Mouse (Mus musculus) kidney, adult 2 months (tissue): ENCODE measurements at regions not wholly inside any gene's neighbourhood (a gene's known extent, or its start where the extent isn't known, plus 50 kb on each side); places are given as distances from the start of the nearest gene placed in this dataset.

ENCODE experiments used
- DNase-seq: peaks from one replicate; pipeline ENCODE4 v3.0.0; 2021
- H3K27ac ChIP-seq: fragments of 200-500 bp; 2 replicates; pipeline ENCODE4 v1.5.1; 2012; ENCODE audit warnings: low read depth, low read length, control low read depth, inconsistent platforms; ENCODE audit not compliant: insufficient read depth
- H3K27me3 ChIP-seq: fragments of 200-500 bp; replicated peaks from 2 replicates; pipeline ENCODE4 v1.6.1; 2012; ENCODE audit warnings: mild to moderate bottlenecking, moderate library complexity, low read length, inconsistent platforms; ENCODE audit not compliant: control insufficient read depth, insufficient read depth
- H3K36me3 ChIP-seq: fragments of 200-500 bp; 2 replicates; pipeline ENCODE4 v1.6.1; 2012; ENCODE audit warnings: mild to moderate bottlenecking, moderate library complexity, low read length, inconsistent platforms; ENCODE audit not compliant: control insufficient read depth, insufficient read depth
- H3K4me1 ChIP-seq: fragments of 200-500 bp; 2 replicates; pipeline ENCODE4 v1.6.1; 2011; ENCODE audit warnings: low read length; ENCODE audit not compliant: control insufficient read depth, insufficient read depth
- H3K4me3 ChIP-seq: fragments of 200-500 bp; 2 replicates; pipeline ENCODE4 v1.5.1; 2011; ENCODE audit warnings: mild to moderate bottlenecking, low read depth, low read length, control low read depth; ENCODE audit not compliant: insufficient read depth
- CTCF ChIP-seq: fragments of 200-500 bp; conservative IDR thresholded peaks from 2 replicates; pipeline ENCODE4 v1.5.1; 2011; ENCODE audit warnings: low read depth, mild to moderate bottlenecking, control low read depth, low read length, moderate library complexity, mixed read lengths; ENCODE audit not compliant: insufficient read depth, insufficient read length
- POLR2A ChIP-seq: fragments of 200-500 bp; IDR thresholded peaks from one replicate; pipeline ENCODE4 v1.6.1; 2011; ENCODE audit warnings: low read depth, low read length, control low read depth
- WGBS: fragments of 180-500 bp; shearing (Covaris S2); methylation state at CpG from one replicate; pipeline ENCODE4 v1.1.7; 2018; 5-methylcytosine and 5-hydroxymethylcytosine counted together

DNA sequence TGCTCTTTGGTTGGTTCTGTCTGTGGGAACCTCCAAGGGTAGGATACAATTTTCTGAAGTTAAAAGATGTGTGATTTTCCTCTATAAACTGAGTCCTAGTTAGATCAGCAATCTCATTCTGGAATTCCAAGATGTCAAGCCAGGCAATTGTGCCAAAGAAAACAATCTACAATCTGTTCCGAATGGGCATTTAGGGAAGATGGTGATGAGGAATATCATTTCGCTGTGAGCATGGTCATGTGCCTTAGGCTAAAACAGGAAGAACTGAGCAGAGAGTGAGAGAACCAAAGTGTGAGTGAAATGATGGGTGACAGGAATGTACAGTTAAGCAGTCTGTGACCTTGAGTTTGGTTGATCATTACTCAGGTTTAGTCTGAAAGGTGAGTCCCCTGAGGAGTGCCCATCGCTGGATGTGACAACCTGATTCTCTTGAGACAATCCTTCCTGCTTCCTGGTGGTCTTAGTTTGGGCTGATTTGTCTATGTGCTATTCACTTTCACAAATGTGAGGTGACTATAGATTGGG, 504.1 kb downstream of the Btbd3 start:
- WGBS = 26% methylated on average over 3 of the region's 3 CpGs
- no peak for TF ChIP-seq CTCF
- TF ChIP-seq POLR2A = no peak
- peaks cover 3% of the 10 kb centered on the region; the same call in 1 of the 2 replicates for H3K4me1 ChIP-seq
- H3K4me3 ChIP-seq = no peak overlapping the region
- H3K36me3 ChIP-seq = no peaks in the 10 kb centered on the region
- H3K27ac ChIP-seq = 0 out of 2 replicates have a peak overlapping the region, but pooled peaks have one; percentile 22
- H3K27me3 ChIP-seq = no peaks in the 10 kb centered on the region
- peak; percentile 34 for DNase-seq

- TF ChIP-seq CTCF = no peak
- no peak for TF ChIP-seq POLR2A
- H3K27me3 ChIP-seq = no peaks in the 10 kb centered on the region
- 67% methylated on average over 1 of the region's 1 CpGs for WGBS
- no peak for DNase-seq
- no peak overlapping the region for H3K27ac ChIP-seq
- H3K36me3 ChIP-seq = no peaks in the 10 kb centered on the region
- no peak overlapping the region for H3K4me3 ChIP-seq
- peaks cover 3% of the 10 kb centered on the region; the same call in 1 of the 2 replicates for H3K4me1 ChIP-seq
Observed at GRCm38 (mm10) chr2:138761400-138761799, 505.0 kb downstream of the Btbd3 start.

GRCm38 (mm10) chr2:138766275-138766842, 510.0 kb downstream of the Btbd3 start:
- H3K27ac ChIP-seq = no peak overlapping the region
- DNase-seq = no peak
- no peak for TF ChIP-seq CTCF
- no peaks in the 10 kb centered on the region for H3K4me1 ChIP-seq
- H3K4me3 ChIP-seq = no peak overlapping the region
- H3K36me3 ChIP-seq = no peaks in the 10 kb centered on the region
- WGBS = 78% methylated on average over 9 of the region's 9 CpGs
- no peaks in the 10 kb centered on the region for H3K27me3 ChIP-seq

- Histone ChIP-seq H3K27me3 (no peaks in the 10 kb centered on the region), H3K4me3 (no peak overlapping the region), H3K4me1 (no peaks in the 10 kb centered on the region), H3K36me3 (no peaks in the 10 kb centered on the region), H3K27ac (no peak overlapping the region)
- DNase-seq = no peak
- WGBS = 91% methylated on average over 3 of the region's 3 CpGs
- no peak for TF ChIP-seq POLR2A
- TF ChIP-seq CTCF = no peak
Observed at GRCm38 (mm10) chr2:138783781-138784180, 527.4 kb downstream of the Btbd3 start.

DNA sequence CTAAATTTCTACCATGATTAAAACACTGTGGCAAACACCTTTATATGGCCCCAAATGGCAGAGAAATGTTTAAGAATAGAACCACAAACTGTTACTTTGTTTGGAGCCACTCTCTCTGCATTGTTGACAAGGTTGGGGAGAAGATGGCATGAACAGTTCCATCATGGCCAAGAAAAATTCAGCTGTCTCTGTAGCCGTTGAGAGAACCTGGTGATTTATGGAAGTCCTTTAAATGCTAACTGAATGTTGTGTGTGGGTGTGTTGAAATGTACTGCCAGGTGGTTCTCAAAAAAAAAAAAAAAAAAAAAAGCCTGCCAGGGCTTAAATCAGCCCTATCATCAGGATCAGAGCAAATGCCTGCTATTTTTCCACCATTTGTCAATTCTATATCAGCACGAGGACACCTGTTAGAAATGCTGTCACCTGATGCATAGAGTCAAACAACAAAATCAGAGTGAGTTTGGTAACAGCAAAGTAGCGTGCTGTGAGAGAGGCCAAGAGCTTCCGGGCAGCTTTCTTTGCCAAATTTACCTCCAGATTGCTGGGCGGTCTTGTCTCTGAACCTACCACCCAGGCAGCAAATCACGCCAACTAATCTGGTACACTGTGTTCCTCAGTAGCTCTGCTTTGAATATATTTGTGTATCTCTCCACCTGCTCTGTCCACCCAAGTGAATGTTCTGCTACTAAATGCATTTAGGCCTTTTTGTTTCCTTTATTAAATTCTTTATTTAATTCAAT, 536.5 kb downstream of the Btbd3 start:
- 79% methylated on average over 6 of the region's 6 CpGs for WGBS
- Histone ChIP-seq H3K4me1 (no peaks in the 10 kb centered on the region), H3K27ac (no peak overlapping the region), H3K27me3 (no peaks in the 10 kb centered on the region), H3K36me3 (no peaks in the 10 kb centered on the region), H3K4me3 (no peak overlapping the region)
- TF ChIP-seq POLR2A (no peak), CTCF (no peak)
- no peak for DNase-seq

DNA sequence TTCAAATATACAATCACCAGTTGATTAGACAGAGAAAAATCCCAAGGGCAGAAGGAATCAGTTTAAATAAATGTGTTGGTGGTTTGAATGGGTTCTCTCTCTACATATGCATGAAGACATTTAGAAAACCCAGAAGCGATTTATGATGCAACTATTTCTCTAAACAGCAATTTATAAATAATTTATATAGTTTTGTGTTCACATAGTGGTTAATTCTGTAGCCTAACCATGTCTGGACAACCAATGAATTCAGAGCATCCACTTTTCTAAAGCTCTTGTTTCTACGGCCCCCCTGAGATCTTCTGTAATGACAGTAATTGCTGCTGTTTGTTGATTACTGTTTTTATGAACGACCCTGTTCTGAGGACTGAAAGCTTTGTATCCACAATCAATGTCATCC, 549.8 kb downstream of the Btbd3 start:
- H3K36me3 ChIP-seq = no peaks in the 10 kb centered on the region
- H3K4me3 ChIP-seq = no peak overlapping the region
- 83% methylated on average over 3 of the region's 3 CpGs for WGBS
- TF ChIP-seq CTCF = no peak
- no peak for TF ChIP-seq POLR2A
- no peak overlapping the region for H3K27ac ChIP-seq
- H3K4me1 ChIP-seq = no peaks in the 10 kb centered on the region
- DNase-seq = no peak
- H3K27me3 ChIP-seq = no peaks in the 10 kb centered on the region

DNA sequence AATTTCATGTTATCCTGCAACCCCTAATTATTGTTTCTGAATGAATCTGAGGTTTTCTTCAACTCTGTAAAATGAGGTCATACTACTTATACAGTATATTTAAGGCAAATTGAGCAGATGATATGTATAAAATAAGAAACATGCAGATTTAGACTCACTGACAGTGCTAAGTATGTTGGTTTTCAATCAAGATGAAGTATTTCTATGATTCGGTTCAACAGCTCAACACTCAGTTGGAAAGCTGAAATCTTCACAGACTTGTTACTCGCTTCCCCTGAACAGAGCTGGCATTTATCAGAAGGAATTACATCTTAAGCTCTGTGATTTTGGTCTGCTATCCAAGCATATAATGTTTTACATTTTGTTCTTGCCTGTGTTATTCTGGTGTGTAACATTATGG, 553.4 kb downstream of the Btbd3 start:
- Histone ChIP-seq H3K36me3 (no peaks in the 10 kb centered on the region), H3K4me3 (no peak overlapping the region), H3K27me3 (no peaks in the 10 kb centered on the region), H3K4me1 (no peaks in the 10 kb centered on the region), H3K27ac (no peak overlapping the region)
- WGBS = 93% methylated on average over 2 of the region's 2 CpGs
- DNase-seq = no peak
- TF ChIP-seq POLR2A = no peak
- no peak for TF ChIP-seq CTCF
